Mouse (Mus musculus): ENCODE measurements around the gene Glis2.

The Glis2 gene

DNA sequence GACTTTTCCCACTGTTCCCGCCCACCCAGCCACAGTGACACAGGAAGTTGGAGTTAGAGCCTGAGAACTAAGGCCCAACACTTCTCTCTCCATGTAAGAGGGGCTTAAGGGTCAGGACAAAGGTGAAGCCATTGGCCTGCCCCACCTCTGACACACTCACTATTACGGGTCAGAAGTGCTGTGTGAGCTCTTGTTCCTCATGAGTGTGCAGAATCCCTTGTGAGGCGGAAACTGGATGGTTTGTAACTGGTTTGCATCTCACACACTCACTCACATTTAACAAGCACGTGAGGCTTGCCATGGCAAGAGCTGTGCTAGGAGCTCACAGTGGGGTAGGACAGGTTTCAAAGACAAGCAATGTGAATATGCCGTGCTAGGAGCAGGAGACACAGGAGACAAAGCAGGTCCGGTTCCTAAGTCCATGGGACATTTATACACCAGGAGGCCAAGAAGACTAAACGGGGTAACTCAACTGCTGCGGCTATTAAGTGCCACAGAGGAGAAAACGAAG lies 62.1 kb downstream of the Glis2 start:
- no peak for DNase-seq (ENCODE audit: low spot score in 2 of 2)

DNA sequence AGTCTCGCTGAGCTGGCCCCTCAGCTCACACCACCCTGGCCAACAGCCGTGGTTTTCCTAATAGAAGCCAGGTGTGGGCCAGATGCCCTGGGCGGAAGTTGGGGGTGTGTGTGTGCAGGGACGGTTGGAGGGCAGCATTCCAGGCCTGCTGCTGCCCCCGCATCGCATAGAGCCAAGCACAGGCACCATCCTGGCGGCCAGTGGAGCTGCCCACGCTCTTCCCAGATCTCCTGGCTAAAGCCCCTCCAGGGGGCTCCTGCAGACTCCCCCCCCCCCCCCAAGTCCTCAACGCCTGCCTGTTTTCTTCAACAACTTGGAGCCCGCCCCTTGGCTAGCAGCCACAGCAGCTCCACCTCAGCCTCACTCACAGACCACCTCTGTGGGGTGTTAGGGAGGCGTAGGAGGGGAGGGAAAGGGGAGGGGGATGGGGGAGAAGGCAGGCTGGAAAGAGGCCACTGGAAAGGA lies 64.3 kb downstream of the Glis2 start:
- DNase-seq (ENCODE audit: low spot score in 2 of 2), result no peak

DNA sequence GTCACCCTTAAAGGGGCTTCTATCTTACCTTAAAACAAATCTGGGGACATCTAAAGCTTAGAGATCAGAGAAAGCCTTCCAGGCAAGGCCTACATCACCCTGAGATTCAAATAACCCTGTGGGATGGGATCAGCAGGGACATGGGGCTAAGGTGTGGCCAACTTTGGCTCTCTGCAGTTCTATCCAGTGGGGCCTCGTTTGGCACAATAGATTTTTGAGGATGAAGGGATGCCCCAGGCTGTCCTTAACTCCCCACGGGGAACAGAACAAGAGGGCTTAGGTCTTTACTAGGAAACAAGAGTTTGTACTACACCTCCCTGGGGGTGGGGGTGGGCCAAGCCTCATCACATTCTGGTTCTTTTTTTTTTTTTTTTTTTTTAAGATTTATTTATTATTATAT lies 64.8 kb downstream of the Glis2 start:
- DNase-seq (ENCODE audit: low spot score in 2 of 2), result no peak

DNA sequence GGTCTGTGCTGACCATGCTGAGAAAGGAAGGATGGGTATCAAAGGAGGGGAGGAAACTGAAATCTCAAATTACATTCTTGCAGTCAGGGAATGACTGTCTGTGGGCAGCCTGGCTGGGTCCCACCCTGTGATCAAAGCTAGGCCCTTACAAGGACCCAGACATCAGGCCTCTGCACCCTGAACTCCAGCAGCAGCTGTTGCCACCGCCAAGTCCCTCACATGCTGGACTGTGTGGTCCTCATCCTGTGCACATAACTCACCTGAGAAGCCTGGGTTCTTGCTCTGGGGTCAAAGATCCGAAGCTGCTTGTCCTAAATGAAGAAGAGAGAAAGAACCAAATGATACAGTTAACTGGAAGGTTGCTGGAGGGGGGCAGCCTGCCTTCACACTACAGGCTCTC lies 67.1 kb downstream of the Glis2 start:
- DNase-seq (ENCODE audit: low spot score in 2 of 2), result no peak

DNA sequence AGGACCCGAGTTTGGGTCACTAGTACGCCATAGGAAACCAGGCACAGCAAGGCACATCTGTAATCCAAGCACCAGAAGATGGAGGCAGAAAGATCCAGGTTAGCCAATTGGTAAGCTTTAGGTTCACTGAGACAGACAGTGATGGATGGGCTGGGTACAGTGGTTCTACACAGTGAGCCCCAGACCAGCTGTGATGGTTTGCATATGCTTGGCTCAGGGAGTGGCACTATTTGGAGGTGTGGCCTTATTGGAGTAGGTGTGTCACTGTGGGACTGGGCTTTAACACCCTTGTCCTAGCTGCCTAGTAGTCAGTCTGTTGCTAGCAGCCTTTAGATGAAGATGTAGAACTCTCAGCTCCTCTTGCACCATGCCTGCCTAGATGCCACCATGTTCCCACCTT lies 69.3 kb downstream of the Glis2 start:
- DNase-seq (ENCODE audit: low spot score in 2 of 2), result no peak

DNA sequence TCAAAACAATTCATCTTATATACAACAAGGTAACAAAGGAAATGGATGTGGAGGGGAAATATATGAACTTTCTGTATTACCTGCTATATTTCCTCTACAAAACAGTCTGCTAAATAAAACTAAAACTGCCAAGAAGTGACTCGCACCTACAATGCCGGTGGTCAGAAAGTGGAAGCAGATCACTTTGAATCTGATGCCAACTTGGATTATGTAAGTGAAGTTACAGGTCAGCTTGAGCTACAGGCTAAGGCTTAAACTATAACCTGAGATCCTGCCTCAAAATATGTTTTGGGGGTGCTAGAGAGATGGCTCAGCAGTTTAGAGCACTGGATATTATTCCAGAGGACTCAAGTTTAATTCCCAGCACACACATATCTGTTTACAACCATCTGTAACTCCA lies 71.2 kb downstream of the Glis2 start:
- DNase-seq (ENCODE audit: low spot score in 2 of 2), result no peak

DNA sequence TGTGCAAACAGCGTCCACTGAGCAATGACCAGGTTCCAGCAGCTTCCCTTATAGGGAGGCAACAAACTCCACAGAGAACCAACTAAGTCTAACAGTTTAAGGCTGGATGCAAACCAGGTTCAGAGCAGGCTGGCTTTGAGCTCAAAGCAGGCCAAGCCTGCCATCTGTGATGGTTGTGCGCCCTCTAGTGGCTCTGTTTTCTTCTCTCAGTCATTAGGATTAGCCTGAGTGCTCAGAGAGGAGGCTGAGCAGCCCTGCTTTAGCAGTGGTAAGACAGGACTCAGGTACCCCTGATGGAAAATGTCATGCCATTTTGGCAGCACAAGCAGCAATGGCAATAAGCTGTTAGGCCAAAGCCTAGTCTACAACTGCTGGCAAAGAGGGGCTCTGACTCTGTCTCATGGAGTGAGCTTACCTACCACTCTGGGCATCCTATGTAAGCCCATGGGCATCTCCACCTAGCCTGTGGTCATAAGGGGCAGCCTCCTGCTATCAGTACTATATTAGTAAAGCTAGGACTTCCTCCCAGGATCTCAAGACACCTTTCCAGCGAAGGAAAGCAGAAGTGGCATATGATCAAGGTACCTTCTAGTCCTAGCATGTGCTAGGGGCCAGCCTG lies 72.8 kb downstream of the Glis2 start:
- peak; percentile 81 to 84 for DNase-seq (ENCODE audit: low spot score in 2 of 2)

DNA sequence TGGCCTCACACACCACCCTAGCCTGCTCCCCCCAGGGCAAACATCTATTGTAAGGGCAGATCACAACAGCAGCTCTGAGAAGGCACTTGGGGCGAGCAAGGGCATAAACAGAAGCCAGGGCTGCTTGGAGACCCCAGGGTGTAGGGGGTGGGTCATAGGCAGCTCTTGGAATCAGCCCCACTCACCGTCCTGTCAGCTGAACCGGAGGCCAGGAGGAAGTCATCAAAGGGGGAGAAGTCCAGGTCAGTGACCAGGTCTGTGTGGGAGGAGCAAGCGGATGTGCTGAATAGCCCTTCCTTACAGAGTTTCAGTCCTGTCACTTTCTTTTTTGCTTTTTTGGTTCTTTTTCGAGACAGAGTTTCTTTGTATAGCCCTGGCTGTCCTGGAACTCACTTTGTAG lies 75.8 kb downstream of the Glis2 start:
- no peak for DNase-seq (ENCODE audit: low spot score in 2 of 2)

DNA sequence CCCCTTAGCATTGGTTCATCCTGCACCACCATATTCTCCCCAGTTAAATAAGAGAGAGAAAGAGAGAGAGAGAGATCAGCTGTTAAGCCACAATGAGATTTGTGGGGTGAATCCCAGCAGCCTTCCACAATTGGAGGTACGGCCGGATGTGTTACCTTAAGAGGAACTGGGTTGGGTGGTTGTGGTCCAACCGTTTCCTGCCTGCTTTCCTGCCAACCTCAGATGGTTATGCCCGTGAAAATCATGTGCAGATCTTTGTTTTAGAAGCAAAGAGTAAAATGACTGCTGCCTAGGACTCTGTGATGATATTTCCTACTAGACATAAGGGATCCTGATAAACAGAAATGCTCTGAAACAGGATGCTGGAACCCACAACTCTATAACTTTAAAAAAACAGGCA lies 79.6 kb downstream of the Glis2 start:
- DNase-seq (ENCODE audit: low spot score in 2 of 2), result no peak
